Mouse (Mus musculus): ENCODE results near the gene Pkib.

- TF ChIP-seq CTCF (IDR thresholded peaks at IDR 0.05; ENCODE audit: control insufficient read depth, insufficient read depth, insufficient replicate concordance, low read depth, low read length) (no peak), POLR2A (IDR thresholded peaks at IDR 0.05; ENCODE audit: control insufficient read depth, low read depth, low read length) (no peak)
Measured at GRCm38 (mm10) chr10:57758999-57759398, 127.2 kb downstream of the Pkib start.

Data from testis, adult 2 months (tissue).